ENCODE assay signal across 8 mouse cellular contexts in the genomic region with DNA sequence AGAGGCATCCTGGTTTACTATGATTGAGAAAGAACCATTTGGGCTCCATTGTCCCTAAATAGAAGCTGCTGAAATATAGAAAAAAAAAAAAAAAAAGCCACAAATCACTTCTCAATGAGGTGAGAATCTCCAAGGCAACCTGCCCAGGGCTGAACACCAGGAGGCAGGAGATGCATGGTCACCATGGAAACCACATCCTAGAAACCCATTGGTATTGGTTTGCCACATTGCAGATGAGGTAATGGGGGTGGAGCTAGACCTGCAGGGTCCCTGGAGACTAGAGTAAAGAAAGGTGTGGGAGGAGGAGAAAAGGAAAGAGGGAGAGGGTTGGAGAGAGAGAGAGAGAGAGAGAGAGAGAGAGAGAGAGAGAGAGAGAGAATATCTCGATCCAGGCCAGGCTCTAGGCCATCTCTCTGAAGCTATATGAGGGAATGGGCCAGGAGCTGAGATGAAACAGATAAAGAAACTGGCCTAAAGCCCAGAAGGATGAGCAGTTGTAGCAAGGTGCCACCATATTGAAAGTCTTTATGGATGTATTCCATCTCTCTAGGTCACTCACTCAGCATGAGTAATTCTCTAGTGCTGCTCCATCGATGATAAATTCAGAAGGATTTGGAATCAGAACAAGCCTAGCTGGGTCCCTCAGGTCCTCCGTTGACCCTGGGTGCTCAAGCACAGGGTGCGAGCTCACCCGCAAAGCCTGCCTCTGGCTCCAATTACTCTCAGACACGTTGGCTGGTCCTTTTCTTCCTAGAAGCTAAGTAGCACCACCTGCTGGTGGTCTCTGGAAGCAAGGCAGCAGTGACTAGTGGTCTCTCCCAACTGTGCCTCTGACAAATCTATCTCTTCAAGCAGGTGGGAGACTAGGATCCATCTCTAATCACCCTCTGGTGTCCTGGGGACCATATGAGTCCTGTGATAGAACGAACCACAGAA. TPM values are rescaled to one million over a fixed set of nuclear protein-coding genes. Genes with fewer than 3 reads are reported as not detected.
A peak's percentile ranks its signal among the peaks of the same experiment; 100 is the strongest.
DNase-seq lines count a peak whose midpoint lies in the region.

No protein-coding gene starts in this region.

- intact Hi-C loops in heart, postnatal 10 days (cut with DNase I), result loop anchor here (1.0 kb wide), 3 partner anchors 46 to 263 kb away; no protein-coding TSS in a partner anchor

- peak; percentile 16 for DNase-seq in CD4-positive helper T cell, adult 2 months (ENCODE audit: low read depth, low spot score)
- DNase-seq in adrenal gland, adult 18-20 months (ENCODE audit: low spot score in 2 of 2), result peak; percentile 69 to 71
- DNase-seq in embryo, embryonic 9.5 days (ENCODE audit: extremely low spot score), result peak; percentile 79
- DNase-seq in heart, postnatal 10 days, result peak; percentile 73 to 87
- peak; percentile 91 for DNase-seq in kidney, postnatal 4 days
- peak; percentile 38 to 62 for DNase-seq in lung, adult 18-20 months
- peak; percentile 60 for DNase-seq in ovary, postnatal 10 days (ENCODE audit: low spot score)
- DNase-seq in thymus, postnatal 36 days, result peak; percentile 49 to 52

RNA-seq across cellular contexts. Expression of gene Neurog3, which starts 31.1 kb away (rescaled TPM):
- not detected for total RNA-seq in adrenal gland, adult 18-20 months (2021)
- not detected for total RNA-seq in heart, postnatal 10 days (2021)

RNA-seq across cellular contexts. Expression of gene Fam241b, which starts 41.9 kb away (rescaled TPM):
- total RNA-seq in adrenal gland, adult 18-20 months (2021), result 1 to 10 TPM; 3.9 to 4.0 TPM
- total RNA-seq in heart, postnatal 10 days (2021), result under 1 TPM in 1 of 2 experiments, not detected in 1; 0.52 TPM

Comparison
In these comparisons a context has a peak if more than half of its experiments do, and no peak if none do; other contexts are left out.
1. Peak in every context shown above with its lines: DNase-seq.
2. DNase-seq: peak in every context shown above with its lines; median percentile 91 in kidney, postnatal 4 days; 80 in heart, postnatal 10 days; 79 in embryo, embryonic 9.5 days; 70 in adrenal gland, adult 18-20 months; 60 in ovary, postnatal 10 days; 50 in thymus, postnatal 36 days; 50 in lung, adult 18-20 months; 16 in CD4-positive helper T cell, adult 2 months.